In the genomic region with DNA sequence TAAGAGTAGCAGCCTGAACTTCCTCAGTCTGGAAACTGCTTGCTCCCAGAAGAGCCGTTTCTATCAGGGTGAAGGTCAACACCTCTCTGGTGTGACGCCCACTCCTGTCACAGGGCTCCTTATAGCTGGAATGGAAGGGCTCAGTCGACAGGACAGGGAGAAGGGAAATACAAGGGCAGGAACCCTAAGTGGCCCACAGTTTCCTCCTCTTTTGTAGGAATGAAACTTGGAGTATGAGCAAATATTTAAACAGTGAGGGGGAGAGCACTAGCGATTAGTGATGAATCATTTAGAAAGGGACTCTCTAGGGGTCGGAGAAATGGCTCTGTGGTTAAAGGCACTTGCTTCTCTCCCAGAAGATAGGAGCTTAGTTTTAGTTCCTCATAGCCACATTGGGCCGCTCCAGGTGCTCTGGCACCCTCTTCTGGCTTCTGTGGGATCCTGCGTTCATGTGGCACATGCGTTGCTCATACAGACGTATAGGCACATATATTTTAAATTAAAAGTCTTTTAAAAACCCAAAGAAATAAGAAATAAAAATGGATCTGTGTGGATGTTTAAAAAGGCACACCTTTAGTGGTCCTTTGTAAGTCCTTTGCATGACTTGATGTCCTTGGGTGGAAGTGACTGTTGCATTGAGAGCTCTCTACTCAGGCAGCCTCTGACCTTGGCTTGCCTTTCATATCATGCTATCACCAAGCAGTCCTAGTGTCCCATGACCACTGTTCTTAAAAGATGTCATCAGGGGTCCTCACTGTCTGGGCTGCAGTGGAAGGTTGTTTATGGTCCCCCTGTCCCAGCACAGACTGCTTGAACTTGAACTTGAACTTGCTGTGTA, we compare ENCODE assay signal across 1 mouse cellular context.
TF ChIP-seq lines count a peak whose summit lies in the region.

No protein-coding gene starts in this region.

TF ChIP-seq in CH12.LX, 34 proteins besides CTCF, POLR2A, EP300 and RAD21:
- TF ChIP-seq HCFC1 (IDR thresholded peaks at IDR 0.05; ENCODE audit: low read depth, low read length): peak; percentile 58; the same call in 1 of the 2 replicates
- no peak for TF ChIP-seq E2F4 (IDR thresholded peaks at IDR 0.05; ENCODE audit: insufficient replicate concordance, low read depth, low read length)
- TF ChIP-seq JUN (IDR thresholded peaks at IDR 0.05; ENCODE audit: insufficient read depth, low read depth, low read length): peak; percentile 88
- peak; percentile 62 for TF ChIP-seq TCF12 (IDR thresholded peaks at IDR 0.05; ENCODE audit: low read depth, low read length)
- TF ChIP-seq BHLHE40 (IDR thresholded peaks at IDR 0.05; ENCODE audit: low read depth, low read length): peak; percentile 78; the same call in 1 of the 2 replicates
- TF ChIP-seq USF1 (IDR thresholded peaks at IDR 0.05; ENCODE audit: low read depth, low read length): no peak
- TF ChIP-seq NRF1 (IDR thresholded peaks at IDR 0.05; ENCODE audit: low read depth, low read length): 0 out of 2 replicates have a peak, but pooled peaks have one; percentile 16
- peak; percentile 9; the same call in 1 of the 2 replicates for TF ChIP-seq ELF1 (IDR thresholded peaks at IDR 0.05; ENCODE audit: low read depth, low read length)
- TF ChIP-seq GABPA (IDR thresholded peaks at IDR 0.05; ENCODE audit: insufficient replicate concordance, low read depth, low read length): no peak
- no peak for TF ChIP-seq ZMIZ1 (IDR thresholded peaks at IDR 0.05; ENCODE audit: low read depth, low read length)
- no peak for TF ChIP-seq SIN3A (IDR thresholded peaks at IDR 0.05; ENCODE audit: low read length)
- TF ChIP-seq RCOR1 (conservative IDR thresholded peaks at IDR 0.05; ENCODE audit: low read depth, low read length): peak; percentile 90
- TF ChIP-seq KAT2A (IDR thresholded peaks at IDR 0.05; ENCODE audit: insufficient replicate concordance, low read length): 0 out of 2 replicates have a peak, but pooled peaks have one; percentile 35
- TF ChIP-seq ZC3H11A (IDR thresholded peaks at IDR 0.05; ENCODE audit: low read depth, low read length): no peak; the same call in 1 of the 2 replicates
- TF ChIP-seq MAZ (IDR thresholded peaks at IDR 0.05; ENCODE audit: low read depth, low read length): 0 out of 2 replicates have a peak, but pooled peaks have one; percentile 39
- no peak for TF ChIP-seq ZKSCAN1 (IDR thresholded peaks at IDR 0.05; ENCODE audit: borderline replicate concordance, low read depth, low read length)
- TF ChIP-seq MXI1 (IDR thresholded peaks at IDR 0.05; ENCODE audit: low read depth, low read length): 0 out of 2 replicates have a peak, but pooled peaks have one; percentile 14
- TF ChIP-seq CHD2 (IDR thresholded peaks at IDR 0.05; ENCODE audit: low read length): peak; percentile 59; the same call in 1 of the 2 replicates
- peak; percentile 40; the same call in 1 of the 2 replicates for TF ChIP-seq NELFE (IDR thresholded peaks at IDR 0.05; ENCODE audit: low read depth, low read length)
- TF ChIP-seq SMC3 (IDR thresholded peaks at IDR 0.05; ENCODE audit: low read depth, low read length): peak; percentile 75
- TF ChIP-seq ETS1 (conservative IDR thresholded peaks at IDR 0.05; ENCODE audit: low read depth, low read length): peak; percentile 79
- peak; percentile 60 for TF ChIP-seq MAX (IDR thresholded peaks at IDR 0.05; ENCODE audit: low read length)
- TF ChIP-seq MAFK (IDR thresholded peaks at IDR 0.05; ENCODE audit: insufficient replicate concordance, low read length): peak; percentile 57; the same call in 1 of the 2 replicates
- peak; percentile 50; the same call in 1 of the 2 replicates for TF ChIP-seq MEF2A (IDR thresholded peaks at IDR 0.05; ENCODE audit: borderline replicate concordance, low read depth, low read length)
- peak; percentile 98 for TF ChIP-seq IRF4 (IDR thresholded peaks at IDR 0.05; ENCODE audit: low read depth, low read length)
- TF ChIP-seq POLR2AphosphoS2 (IDR thresholded peaks at IDR 0.05; ENCODE audit: low read depth, low read length): no peak
- TF ChIP-seq ZNF384 (IDR thresholded peaks at IDR 0.05; ENCODE audit: low read depth, low read length): 0 out of 2 replicates have a peak, but pooled peaks have one; percentile 3
- no peak for TF ChIP-seq CHD1 (IDR thresholded peaks at IDR 0.05; ENCODE audit: low read depth, low read length)
- TF ChIP-seq JUND (conservative IDR thresholded peaks at IDR 0.05; ENCODE audit: low read depth, low read length): peak; percentile 95
- TF ChIP-seq PAX5 (IDR thresholded peaks at IDR 0.05; ENCODE audit: low read length): no peak
- TF ChIP-seq USF2 (conservative IDR thresholded peaks at IDR 0.05; ENCODE audit: low read depth, low read length): no peak
- no peak for TF ChIP-seq UBTF (IDR thresholded peaks at IDR 0.05; ENCODE audit: low read depth, low read length)
- TF ChIP-seq TBP (conservative IDR thresholded peaks at IDR 0.05; ENCODE audit: low read depth, low read length): peak; percentile 54
- peak; percentile 97 for TF ChIP-seq MYC (IDR thresholded peaks at IDR 0.05; ENCODE audit: low read depth, low read length)
TF ChIP-seq in CH12.LX: peak in this region for 22.
